Mouse (Mus musculus): ENCODE data around the gene Myh3. TPM values are rescaled to one million over a fixed set of nuclear protein-coding genes. Genes with fewer than 3 reads are reported as not detected.

Myh3 gene
- polyA plus RNA-seq, 1 experiment from 2014 or later = 0.38 TPM

DNA sequence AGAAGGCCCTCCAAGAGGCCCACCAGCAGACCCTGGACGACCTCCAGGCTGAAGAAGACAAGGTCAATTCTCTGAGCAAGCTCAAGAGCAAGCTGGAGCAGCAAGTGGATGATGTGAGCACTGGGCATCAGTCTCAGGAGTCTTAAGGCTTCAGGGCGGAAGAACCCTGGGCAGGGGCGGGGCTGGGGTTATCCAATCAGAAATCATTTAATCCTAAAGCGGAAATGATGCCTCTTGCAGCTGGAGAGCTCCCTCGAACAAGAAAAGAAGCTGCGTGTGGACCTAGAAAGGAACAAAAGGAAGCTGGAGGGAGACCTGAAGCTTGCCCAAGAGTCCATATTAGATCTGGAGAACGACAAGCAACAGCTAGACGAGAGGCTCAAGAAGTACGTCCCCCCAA lies 15.1 kb downstream of the Myh3 start:
- no peak for ATAC-seq (replicated peaks; ENCODE audit: low FRiP score)
- H3K27ac ChIP-seq (ENCODE audit: low read depth, low read length) = no peak overlapping the region
- no peak overlapping the region for H3K9ac ChIP-seq (ENCODE audit: low read depth, low read length)
- H3K4me3 ChIP-seq (ENCODE audit: low read depth, low read length) = no peak overlapping the region
- 59% methylated on average over 9 of the region's 9 CpGs for WGBS
- H3K9me3 ChIP-seq (ENCODE audit: control insufficient read depth, low read length) = no peaks in the 10 kb centered on the region
- H3K36me3 ChIP-seq (ENCODE audit: control insufficient read depth, insufficient read depth, low read length) = no peaks in the 10 kb centered on the region
- H3K27me3 ChIP-seq (replicated peaks; ENCODE audit: control insufficient read depth, insufficient read depth, low read length) = peaks cover 7% of the 10 kb centered on the region
- no peak overlapping the region for H3K4me2 ChIP-seq
- DNase-seq (ENCODE audit: low spot score) = no peak
- H3K4me1 ChIP-seq (replicated peaks; ENCODE audit: control insufficient read depth, insufficient read depth, low read length) = no peaks in the 10 kb centered on the region

DNA sequence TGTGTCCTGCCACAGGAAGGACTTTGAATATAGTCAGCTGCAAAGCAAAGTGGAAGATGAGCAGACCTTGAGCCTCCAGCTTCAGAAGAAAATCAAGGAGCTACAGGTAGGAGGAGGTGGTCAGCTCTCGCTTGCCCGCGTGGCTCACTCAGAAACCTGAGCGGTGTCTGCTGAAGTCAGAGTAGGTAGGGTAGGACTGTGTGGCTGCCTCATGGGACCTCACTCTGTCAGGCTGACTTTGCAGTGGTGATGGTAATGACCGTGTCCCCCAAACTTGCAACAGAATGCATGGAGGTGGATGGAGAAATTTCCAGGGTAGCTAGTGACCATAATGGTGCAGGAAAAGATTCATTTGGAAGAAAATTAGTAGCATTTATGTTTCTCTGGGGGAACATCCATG lies 15.6 kb downstream of the Myh3 start:
- Histone ChIP-seq H3K27ac (ENCODE audit: low read depth, low read length) (no peak overlapping the region), H3K4me2 (no peak overlapping the region), H3K9ac (ENCODE audit: low read depth, low read length) (no peak overlapping the region), H3K9me3 (ENCODE audit: control insufficient read depth, low read length) (no peaks in the 10 kb centered on the region), H3K27me3 (replicated peaks; ENCODE audit: control insufficient read depth, insufficient read depth, low read length) (peaks cover 7% of the 10 kb centered on the region), H3K4me3 (ENCODE audit: low read depth, low read length) (no peak overlapping the region), H3K4me1 (replicated peaks; ENCODE audit: control insufficient read depth, insufficient read depth, low read length) (no peaks in the 10 kb centered on the region), H3K36me3 (ENCODE audit: control insufficient read depth, insufficient read depth, low read length) (no peaks in the 10 kb centered on the region)
- DNase-seq (ENCODE audit: low spot score) = no peak
- WGBS = 83% methylated on average over 5 of the region's 5 CpGs
- no peak for ATAC-seq (replicated peaks; ENCODE audit: low FRiP score)

- Histone ChIP-seq H3K4me1 (replicated peaks; ENCODE audit: control insufficient read depth, insufficient read depth, low read length) (no peaks in the 10 kb centered on the region), H3K27me3 (replicated peaks; ENCODE audit: control insufficient read depth, insufficient read depth, low read length) (peaks cover 2% of the 10 kb centered on the region), H3K9ac (ENCODE audit: low read depth, low read length) (no peak overlapping the region), H3K36me3 (ENCODE audit: control insufficient read depth, insufficient read depth, low read length) (no peaks in the 10 kb centered on the region), H3K27ac (ENCODE audit: low read depth, low read length) (no peak overlapping the region), H3K9me3 (ENCODE audit: control insufficient read depth, low read length) (no peaks in the 10 kb centered on the region), H3K4me3 (ENCODE audit: low read depth, low read length) (no peak overlapping the region), H3K4me2 (no peak overlapping the region)
- ATAC-seq (replicated peaks; ENCODE audit: low FRiP score) = no peak
- no peak for DNase-seq (ENCODE audit: low spot score)
- 54% methylated on average over 29 of the region's 29 CpGs for WGBS
These were observed 16.4 kb downstream of the Myh3 start for GRCm38 (mm10) chr11:67094470-67094869.

- WGBS = 85% methylated on average over 10 of the region's 10 CpGs
- no peak overlapping the region for H3K4me3 ChIP-seq (ENCODE audit: low read depth, low read length)
- DNase-seq (ENCODE audit: low spot score) = no peak
- no peak overlapping the region for H3K4me2 ChIP-seq
- no peaks in the 10 kb centered on the region for H3K9me3 ChIP-seq (ENCODE audit: control insufficient read depth, low read length)
- no peak overlapping the region for H3K9ac ChIP-seq (ENCODE audit: low read depth, low read length)
- no peaks in the 10 kb centered on the region for H3K4me1 ChIP-seq (replicated peaks; ENCODE audit: control insufficient read depth, insufficient read depth, low read length)
- H3K36me3 ChIP-seq (ENCODE audit: control insufficient read depth, insufficient read depth, low read length) = no peaks in the 10 kb centered on the region
- H3K27me3 ChIP-seq (replicated peaks; ENCODE audit: control insufficient read depth, insufficient read depth, low read length) = peaks cover 2% of the 10 kb centered on the region
- H3K27ac ChIP-seq (ENCODE audit: low read depth, low read length) = no peak overlapping the region
- ATAC-seq (replicated peaks; ENCODE audit: low FRiP score) = no peak
These were observed 19.6 kb downstream of the Myh3 start for GRCm38 (mm10) chr11:67097709-67098108.

GRCm38 (mm10) chr11:67098427-67098826 lies 20.3 kb downstream of the Myh3 start:
- ATAC-seq (replicated peaks; ENCODE audit: low FRiP score) (no peak), DNase-seq (ENCODE audit: low spot score) (no peak)
- H3K27ac ChIP-seq (ENCODE audit: low read depth, low read length) = no peak overlapping the region
- H3K9me3 ChIP-seq (ENCODE audit: control insufficient read depth, low read length) = no peaks in the 10 kb centered on the region
- no peak overlapping the region for H3K4me3 ChIP-seq (ENCODE audit: low read depth, low read length)
- H3K9ac ChIP-seq (ENCODE audit: low read depth, low read length) = no peak overlapping the region
- H3K4me1 ChIP-seq (replicated peaks; ENCODE audit: control insufficient read depth, insufficient read depth, low read length) = no peaks in the 10 kb centered on the region
- H3K4me2 ChIP-seq = no peak overlapping the region
- peaks cover 2% of the 10 kb centered on the region for H3K27me3 ChIP-seq (replicated peaks; ENCODE audit: control insufficient read depth, insufficient read depth, low read length)
- H3K36me3 ChIP-seq (ENCODE audit: control insufficient read depth, insufficient read depth, low read length) = no peaks in the 10 kb centered on the region
- 77% methylated on average over 11 of the region's 11 CpGs for WGBS

DNA sequence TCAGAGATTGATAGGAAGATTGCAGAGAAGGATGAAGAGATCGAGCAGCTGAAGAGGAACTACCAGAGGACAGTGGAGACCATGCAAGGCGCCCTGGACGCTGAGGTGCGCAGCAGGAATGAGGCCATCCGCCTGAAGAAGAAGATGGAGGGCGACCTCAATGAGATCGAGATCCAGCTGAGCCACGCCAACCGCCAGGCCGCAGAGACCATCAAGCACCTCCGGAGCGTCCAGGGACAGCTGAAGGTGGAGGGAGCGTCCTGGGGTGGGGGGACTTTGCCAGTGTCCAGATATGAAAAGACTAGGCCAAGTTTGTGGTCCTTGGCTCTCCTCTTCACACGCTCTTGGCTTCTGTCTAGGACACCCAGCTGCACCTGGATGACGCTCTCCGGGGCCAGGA lies 21.1 kb downstream of the Myh3 start:
- no peaks in the 10 kb centered on the region for H3K36me3 ChIP-seq (ENCODE audit: control insufficient read depth, insufficient read depth, low read length)
- DNase-seq (ENCODE audit: low spot score) (no peak), ATAC-seq (replicated peaks; ENCODE audit: low FRiP score) (no peak)
- peaks cover 2% of the 10 kb centered on the region for H3K27me3 ChIP-seq (replicated peaks; ENCODE audit: control insufficient read depth, insufficient read depth, low read length)
- H3K4me3 ChIP-seq (ENCODE audit: low read depth, low read length) = no peak overlapping the region
- WGBS = 84% methylated on average over 16 of the region's 16 CpGs
- no peak overlapping the region for H3K4me2 ChIP-seq
- no peaks in the 10 kb centered on the region for H3K9me3 ChIP-seq (ENCODE audit: control insufficient read depth, low read length)
- H3K4me1 ChIP-seq (replicated peaks; ENCODE audit: control insufficient read depth, insufficient read depth, low read length) = no peaks in the 10 kb centered on the region
- H3K27ac ChIP-seq (ENCODE audit: low read depth, low read length) = no peak overlapping the region
- no peak overlapping the region for H3K9ac ChIP-seq (ENCODE audit: low read depth, low read length)

- Histone ChIP-seq H3K27ac (ENCODE audit: low read depth, low read length) (no peak overlapping the region), H3K4me2 (no peak overlapping the region), H3K27me3 (replicated peaks; ENCODE audit: control insufficient read depth, insufficient read depth, low read length) (no peaks in the 10 kb centered on the region; the same call in 1 of the 2 replicates), H3K9ac (ENCODE audit: low read depth, low read length) (no peak overlapping the region), H3K4me3 (ENCODE audit: low read depth, low read length) (no peak overlapping the region), H3K9me3 (ENCODE audit: control insufficient read depth, low read length) (no peaks in the 10 kb centered on the region), H3K36me3 (ENCODE audit: control insufficient read depth, insufficient read depth, low read length) (no peaks in the 10 kb centered on the region), H3K4me1 (replicated peaks; ENCODE audit: control insufficient read depth, insufficient read depth, low read length) (no peaks in the 10 kb centered on the region)
- ATAC-seq (replicated peaks; ENCODE audit: low FRiP score) (no peak), DNase-seq (ENCODE audit: low spot score) (no peak)
- 26% methylated on average over 6 of the region's 6 CpGs for WGBS
These were observed 22.1 kb downstream of the Myh3 start for GRCm38 (mm10) chr11:67100169-67100568.

DNA sequence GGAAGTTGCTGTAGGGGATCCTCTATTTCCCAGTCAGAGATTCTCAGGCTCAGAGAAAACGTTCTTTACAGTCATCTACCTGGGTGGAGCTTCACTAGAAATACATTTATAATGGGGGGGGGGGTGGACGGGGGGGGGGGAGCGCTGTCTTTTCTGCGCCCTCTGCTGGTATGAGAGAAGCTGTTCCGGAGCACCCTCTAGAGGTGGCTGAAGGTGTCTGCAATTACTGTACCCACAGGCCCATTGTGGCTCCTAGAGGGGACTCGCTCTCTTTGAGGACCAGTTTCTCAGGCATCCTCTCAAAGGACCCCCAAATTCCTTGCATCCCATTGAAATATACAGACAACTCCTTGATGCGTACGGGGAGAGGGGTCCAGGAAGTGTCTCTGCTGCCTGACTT lies 23.6 kb downstream of the Myh3 start:
- no peaks in the 10 kb centered on the region for H3K9me3 ChIP-seq (ENCODE audit: control insufficient read depth, low read length)
- H3K4me1 ChIP-seq (replicated peaks; ENCODE audit: control insufficient read depth, insufficient read depth, low read length) = no peaks in the 10 kb centered on the region
- no peaks in the 10 kb centered on the region for H3K36me3 ChIP-seq (ENCODE audit: control insufficient read depth, insufficient read depth, low read length)
- no peak overlapping the region for H3K4me3 ChIP-seq (ENCODE audit: low read depth, low read length)
- H3K27me3 ChIP-seq (replicated peaks; ENCODE audit: control insufficient read depth, insufficient read depth, low read length) = no peaks in the 10 kb centered on the region
- no peak overlapping the region for H3K4me2 ChIP-seq
- DNase-seq (ENCODE audit: low spot score) = no peak
- 27% methylated on average over 8 of the region's 8 CpGs for WGBS
- no peak overlapping the region for H3K9ac ChIP-seq (ENCODE audit: low read depth, low read length)
- no peak for ATAC-seq (replicated peaks; ENCODE audit: low FRiP score)
- no peak overlapping the region for H3K27ac ChIP-seq (ENCODE audit: low read depth, low read length)

GRCm38 (mm10) chr11:67103256-67103655 lies 25.2 kb downstream of the Myh3 start:
- H3K4me2 ChIP-seq = no peak overlapping the region
- no peak for DNase-seq (ENCODE audit: low spot score)
- ATAC-seq (replicated peaks; ENCODE audit: low FRiP score) = no peak
- 69% methylated on average over 9 of the region's 9 CpGs for WGBS
- H3K4me1 ChIP-seq (replicated peaks; ENCODE audit: control insufficient read depth, insufficient read depth, low read length) = no peaks in the 10 kb centered on the region
- H3K36me3 ChIP-seq (ENCODE audit: control insufficient read depth, insufficient read depth, low read length) = no peaks in the 10 kb centered on the region
- H3K27me3 ChIP-seq (replicated peaks; ENCODE audit: control insufficient read depth, insufficient read depth, low read length) = no peaks in the 10 kb centered on the region
- no peak overlapping the region for H3K4me3 ChIP-seq (ENCODE audit: low read depth, low read length)
- no peak overlapping the region for H3K9ac ChIP-seq (ENCODE audit: low read depth, low read length)
- H3K27ac ChIP-seq (ENCODE audit: low read depth, low read length) = no peak overlapping the region
- H3K9me3 ChIP-seq (ENCODE audit: control insufficient read depth, low read length) = no peaks in the 10 kb centered on the region
